Mouse (Mus musculus): ENCODE measurements around the gene Rasl12. TPM values are rescaled to one million over a fixed set of nuclear protein-coding genes. Genes with fewer than 3 reads are reported as not detected.

Gene Rasl12
- total RNA-seq (2017): not detected in 2 replicates

DNA sequence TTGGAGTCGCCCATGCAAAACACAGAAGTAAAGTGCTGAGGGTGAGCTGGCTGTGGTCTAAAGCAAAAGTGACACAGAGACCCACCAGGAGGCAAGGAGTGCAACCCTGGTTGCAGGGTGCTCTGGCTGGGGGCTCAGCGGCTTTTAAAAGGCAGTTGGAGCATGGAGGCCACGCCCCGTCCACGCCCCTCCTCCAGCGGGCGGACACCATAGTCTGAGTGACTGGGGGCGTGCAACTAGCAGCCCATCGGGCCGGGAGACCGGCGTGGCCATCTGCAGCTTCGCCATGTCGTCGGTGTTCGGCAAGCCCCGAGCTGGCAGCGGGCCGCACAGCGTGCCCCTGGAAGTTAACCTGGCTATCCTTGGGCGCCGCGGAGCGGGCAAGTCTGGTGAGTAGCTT lies at the start of gene Rasl12:
Rasl12 (plus strand) TSS at position 228 of the 400 bp plus-strand sequence.
- ATAC-seq (ENCODE audit: extremely low read depth, insufficient number of reproducible peaks, low FRiP score, poor library complexity, severe bottlenecking): no peak

DNA sequence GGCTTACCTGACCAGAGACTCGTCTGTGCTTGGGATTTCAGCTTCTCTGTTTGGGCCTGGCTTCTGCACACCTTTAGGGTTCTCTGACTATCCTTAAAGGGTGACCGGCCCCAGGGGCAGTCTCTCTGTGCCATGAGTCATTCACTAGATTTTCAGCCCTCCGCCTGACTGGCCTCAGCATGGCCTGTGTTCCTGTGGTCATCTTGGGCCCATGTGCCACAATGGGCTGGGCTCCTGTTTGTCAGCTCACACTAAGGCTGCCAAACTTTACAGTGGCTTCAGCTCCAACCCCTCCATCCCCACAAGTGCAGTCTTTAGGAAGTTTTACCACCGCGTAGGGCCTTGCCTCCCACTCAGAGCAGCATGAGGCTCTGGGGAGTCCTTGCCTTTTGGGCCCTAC lies 45.1 kb upstream of the Rasl12 start:
- ATAC-seq (ENCODE audit: extremely low read depth, insufficient number of reproducible peaks, low FRiP score, poor library complexity, severe bottlenecking): no peak

DNA sequence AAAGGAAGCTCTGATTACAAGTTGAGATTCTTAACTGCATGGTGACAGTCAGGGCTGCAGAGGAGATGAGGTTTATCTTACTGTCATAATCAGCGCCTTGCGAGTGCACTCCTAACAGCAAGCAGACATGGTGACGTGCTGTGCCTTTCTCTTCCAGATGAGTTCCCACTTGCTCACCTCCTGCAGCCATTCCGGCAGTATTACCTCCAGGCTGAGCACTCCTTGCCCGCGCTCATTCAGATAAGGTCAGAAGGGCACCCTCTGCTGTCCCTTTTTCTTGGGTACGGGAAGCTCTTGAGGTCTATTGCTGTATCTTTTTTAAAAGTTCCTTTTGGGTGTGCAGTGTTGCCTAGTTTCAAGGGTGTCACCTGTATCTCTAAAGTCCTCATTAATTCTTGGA lies 41.7 kb upstream of the Rasl12 start:
- no peak for ATAC-seq (ENCODE audit: extremely low read depth, insufficient number of reproducible peaks, low FRiP score, poor library complexity, severe bottlenecking)

DNA sequence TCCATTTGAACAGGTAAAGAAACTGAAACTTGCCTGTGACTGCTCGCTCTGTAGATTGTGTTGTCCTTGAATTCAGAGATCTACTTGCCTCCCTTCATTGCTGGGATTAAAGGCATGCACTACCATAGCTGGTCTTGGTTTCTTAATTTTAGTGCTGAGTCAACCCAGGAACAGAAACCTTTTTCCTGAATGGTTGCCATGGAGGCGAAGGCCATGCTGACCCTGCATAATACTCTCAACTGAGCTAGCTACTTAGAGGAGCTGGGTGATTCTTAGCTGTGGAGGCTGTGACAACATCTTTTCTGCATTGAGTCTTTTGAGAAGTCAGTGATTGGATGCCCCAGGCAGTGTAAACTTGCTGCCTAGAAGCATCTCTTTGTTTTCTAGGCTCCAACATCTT lies 41.3 kb upstream of the Rasl12 start:
- ATAC-seq (ENCODE audit: extremely low read depth, insufficient number of reproducible peaks, low FRiP score, poor library complexity, severe bottlenecking): no peak

DNA sequence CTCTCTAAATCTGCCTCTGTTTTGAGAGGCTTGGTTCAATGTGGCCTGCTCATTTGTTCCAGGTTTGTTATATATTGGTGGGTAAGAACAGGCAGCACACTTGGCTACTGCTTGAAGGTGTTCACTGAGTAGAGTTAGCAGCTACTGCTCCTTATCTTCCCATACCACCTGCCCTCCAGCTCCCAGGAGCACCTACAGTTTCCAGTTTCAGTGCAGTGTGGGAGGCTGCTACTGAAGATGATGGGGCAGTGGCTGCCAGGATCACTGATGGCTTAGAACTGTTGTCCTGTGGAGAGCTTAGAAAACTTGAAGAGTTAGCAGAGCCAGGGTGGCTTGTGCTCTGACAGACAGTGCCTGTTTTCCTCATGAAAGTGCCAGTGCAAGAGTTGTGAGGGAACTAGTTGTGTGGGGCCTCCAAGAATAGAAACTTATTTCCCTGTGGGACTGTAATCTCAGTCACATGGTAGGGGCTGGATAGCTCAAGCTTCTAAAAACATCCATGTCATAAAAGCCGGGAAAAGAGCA lies 39.3 kb upstream of the Rasl12 start:
- ATAC-seq (ENCODE audit: extremely low read depth, insufficient number of reproducible peaks, low FRiP score, poor library complexity, severe bottlenecking): no peak

DNA sequence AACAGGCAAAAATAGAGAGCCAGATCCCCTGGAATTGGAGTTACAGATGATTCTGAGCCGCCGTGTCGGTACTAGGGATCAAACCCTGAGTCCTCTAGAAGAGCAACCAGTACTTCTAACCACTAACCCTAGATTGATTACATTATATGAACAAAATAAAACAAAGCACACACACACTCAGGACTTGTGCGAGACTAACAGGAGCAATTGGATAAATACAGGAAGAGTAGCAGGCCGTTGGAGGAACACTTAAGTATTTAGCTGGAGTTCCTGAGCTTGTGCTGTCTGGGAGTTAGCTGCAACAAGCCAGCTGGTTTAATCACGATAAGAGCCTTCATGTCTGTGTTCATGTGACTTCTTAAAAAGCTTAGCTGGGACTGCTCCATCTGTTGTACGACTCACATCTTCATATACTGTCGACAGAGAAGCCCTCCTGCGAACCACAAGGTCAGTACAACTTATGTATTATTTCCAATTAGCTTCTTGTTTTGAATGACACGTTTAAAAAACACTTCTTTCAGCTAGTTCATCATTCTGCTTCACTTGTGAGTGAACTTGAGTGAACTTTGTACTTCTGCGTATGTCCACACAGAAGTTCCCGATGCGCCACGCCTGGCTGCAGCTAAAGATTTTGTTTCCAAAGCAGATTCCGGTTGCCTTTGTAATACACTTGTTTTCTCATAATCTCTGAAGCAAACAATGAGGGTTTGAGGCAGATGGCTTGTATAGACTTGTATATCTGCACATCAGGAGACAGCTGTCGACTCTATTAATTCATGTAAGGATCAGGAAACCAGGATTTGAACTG lies 37.5 kb upstream of the Rasl12 start, which contains the start of gene Ubap1l:
Ubap1l (plus strand) TSS at position 401 of the 808 bp plus-strand sequence.
- ATAC-seq (ENCODE audit: extremely low read depth, insufficient number of reproducible peaks, low FRiP score, poor library complexity, severe bottlenecking): no peak

DNA sequence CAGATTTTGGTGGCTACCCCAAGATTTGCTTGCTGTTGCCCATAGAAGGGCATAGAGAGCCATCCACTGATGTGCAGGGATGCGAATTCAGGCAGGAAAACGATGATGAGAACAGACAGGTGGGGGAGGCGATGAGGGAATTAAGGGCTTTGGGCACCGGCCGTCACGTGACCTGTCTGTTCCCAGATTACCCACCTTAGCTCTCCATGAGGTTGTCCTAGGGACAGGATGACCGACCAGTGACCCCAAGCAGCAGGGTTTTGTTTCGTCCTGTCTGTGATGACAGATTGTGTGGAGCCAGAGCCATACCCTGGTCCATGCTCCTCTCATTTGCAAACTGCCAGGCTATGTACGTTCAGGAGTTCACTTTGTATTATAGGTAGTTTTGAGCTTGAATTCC lies 34.6 kb upstream of the Rasl12 start:
- ATAC-seq (ENCODE audit: extremely low read depth, insufficient number of reproducible peaks, low FRiP score, poor library complexity, severe bottlenecking): no peak

DNA sequence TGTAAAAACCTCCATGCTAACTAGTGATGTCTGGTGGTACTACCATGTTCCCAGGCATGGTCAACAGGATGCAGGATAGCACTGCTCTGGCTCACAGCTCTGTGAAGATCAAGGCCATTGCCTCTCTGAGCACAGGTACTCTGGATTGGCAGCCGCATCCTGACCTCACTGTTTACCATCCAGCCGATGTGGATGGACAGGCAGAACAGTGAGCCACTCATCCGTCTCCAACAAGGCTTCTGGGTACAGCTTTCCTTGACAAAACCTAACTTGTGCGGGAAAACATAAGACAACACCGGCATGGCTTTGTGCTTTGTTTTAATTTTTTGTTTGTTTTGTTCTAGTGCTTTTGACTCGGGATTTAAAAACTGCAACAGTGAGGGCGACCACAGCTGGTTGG lies 32.6 kb upstream of the Rasl12 start:
- ATAC-seq (ENCODE audit: extremely low read depth, insufficient number of reproducible peaks, low FRiP score, poor library complexity, severe bottlenecking): no peak

DNA sequence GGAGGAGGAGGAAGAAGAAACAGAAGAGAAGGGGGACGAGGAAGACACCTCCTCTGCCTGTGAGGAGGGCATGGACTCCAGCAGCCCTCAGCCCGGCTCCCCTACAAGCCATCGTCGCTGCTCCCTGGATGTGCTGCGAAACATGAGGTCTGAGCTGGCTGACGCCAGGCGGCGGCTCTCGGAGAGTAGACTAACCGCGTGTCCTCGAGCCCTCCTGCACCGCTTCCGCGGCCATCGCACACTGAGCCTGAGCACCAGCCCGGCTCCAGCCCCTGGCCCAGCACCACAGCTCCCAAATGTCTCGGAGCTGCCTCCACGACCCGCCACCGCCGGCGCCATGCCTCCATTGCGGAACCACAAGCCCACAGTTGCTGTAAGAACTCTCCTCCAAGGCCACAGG lies 26.6 kb upstream of the Rasl12 start:
- no peak for ATAC-seq (ENCODE audit: extremely low read depth, insufficient number of reproducible peaks, low FRiP score, poor library complexity, severe bottlenecking)

DNA sequence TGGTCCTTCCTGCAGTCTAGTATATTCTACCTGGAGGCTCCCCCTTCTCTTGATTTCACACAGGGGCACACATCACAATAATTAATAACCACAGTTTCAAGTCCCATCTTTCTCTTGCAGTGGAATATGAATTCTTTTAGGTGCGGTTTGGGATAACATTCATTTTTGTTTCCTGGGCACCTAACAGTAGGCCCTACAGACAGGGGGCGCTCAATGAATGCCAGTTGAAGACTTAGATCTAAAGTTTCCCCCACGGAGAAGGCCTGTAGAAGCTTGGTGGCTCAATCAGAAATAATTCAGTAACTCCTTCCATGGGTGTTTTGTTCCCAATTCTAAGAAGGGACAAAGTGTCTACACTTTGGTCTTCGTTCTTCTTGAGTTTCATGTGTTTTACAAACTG lies 25.9 kb upstream of the Rasl12 start:
- ATAC-seq (ENCODE audit: extremely low read depth, insufficient number of reproducible peaks, low FRiP score, poor library complexity, severe bottlenecking): no peak

DNA sequence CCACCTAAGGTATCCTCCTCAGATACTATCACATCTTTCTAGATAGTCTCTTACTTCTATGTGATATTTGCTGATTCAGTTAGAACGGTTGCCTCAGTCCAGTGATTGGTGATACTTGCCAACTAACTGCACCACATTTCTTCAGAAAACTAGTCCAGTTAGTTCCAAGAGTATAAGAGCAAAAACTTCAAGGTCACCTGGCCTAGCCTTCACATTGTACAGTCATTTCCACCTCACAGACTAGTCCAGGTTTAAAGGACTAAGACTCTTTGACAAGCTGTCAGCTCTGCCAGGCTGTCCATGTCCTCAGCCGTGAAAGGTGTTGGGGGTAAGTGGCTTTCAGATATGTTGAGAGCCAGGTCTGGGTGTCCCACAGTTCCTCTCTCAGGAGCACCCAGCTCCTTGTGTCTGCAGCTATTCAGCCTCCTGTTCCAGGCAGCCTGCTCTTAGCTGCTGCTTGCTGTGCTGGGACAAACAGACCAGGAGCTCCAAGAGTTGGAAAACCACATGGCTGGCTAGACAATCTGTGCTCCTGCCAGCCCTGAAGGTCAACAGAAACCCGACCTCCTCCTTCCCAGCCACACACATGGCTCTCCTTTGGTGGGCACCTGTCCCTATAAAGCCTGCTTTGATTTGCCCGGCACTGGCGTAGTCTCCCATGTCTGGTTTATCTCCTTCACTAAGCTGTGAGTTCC lies 23.7 kb upstream of the Rasl12 start:
- no peak for ATAC-seq (ENCODE audit: extremely low read depth, insufficient number of reproducible peaks, low FRiP score, poor library complexity, severe bottlenecking)

DNA sequence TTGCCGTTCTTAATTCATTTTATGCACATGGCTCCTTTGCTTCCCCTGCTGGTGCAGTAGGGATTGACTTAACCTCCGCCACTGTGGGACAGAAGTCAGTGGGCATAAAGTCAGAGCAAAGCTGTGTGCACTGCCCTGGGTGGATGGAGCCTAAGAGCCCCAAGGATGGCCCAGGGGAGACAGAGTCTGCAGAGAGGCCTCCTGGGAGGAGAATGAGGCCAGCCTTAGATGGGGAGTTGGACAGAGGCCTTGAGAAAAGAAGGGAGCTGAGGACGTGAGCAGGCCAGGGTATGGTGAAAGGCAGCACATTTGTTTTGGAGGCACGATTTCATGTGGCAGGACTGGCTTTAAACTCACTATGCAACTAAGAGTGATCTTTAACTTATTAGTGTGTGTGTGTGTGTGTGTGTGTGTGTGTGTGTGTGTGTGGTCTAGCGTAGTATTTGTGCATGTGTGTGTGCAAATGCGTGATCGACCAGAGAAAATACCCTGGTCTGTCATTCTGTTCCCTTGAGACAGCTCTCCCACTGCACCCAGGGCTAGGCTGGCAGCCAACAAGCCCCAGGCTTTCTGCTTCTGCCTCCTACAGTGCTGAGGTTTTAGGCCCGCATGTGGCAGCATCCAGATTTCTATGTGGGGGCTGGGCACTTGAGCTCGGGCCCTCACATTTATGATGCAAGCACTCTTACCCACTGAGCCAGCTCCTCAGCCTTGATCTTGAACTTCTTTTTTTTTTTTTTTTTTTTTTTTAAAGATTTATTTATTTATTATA lies 23.0 kb upstream of the Rasl12 start:
- ATAC-seq (ENCODE audit: extremely low read depth, insufficient number of reproducible peaks, low FRiP score, poor library complexity, severe bottlenecking): no peak

DNA sequence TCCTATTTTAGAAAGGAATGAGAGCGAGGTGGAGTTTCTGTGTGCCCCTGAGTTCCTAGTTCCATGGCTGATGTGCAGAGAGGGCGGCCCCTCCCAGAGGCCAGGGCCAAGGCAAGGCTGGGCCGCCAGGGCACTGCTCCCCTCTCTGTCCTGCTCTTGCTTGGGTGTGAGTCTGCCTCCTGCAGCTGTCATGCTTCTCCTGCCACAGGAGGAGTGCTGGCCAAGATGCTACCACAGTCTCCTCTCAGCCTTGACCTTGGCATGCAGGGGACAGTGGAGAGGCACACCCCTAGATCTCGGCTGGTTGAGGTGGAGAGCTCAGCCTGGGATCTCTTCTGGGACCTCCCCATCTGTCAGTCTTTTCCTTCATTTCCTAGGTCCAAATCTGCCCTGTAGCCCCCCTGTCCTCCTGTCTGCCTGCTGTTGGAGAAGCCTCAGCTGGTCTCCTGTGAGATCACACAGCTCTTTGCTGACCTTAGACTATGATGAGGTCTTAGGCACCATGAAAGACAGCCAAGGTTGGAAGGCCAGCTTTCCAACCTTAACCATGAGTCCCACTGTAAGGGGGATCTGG lies 17.2 kb upstream of the Rasl12 start:
- no peak for ATAC-seq (ENCODE audit: extremely low read depth, insufficient number of reproducible peaks, low FRiP score, poor library complexity, severe bottlenecking)

DNA sequence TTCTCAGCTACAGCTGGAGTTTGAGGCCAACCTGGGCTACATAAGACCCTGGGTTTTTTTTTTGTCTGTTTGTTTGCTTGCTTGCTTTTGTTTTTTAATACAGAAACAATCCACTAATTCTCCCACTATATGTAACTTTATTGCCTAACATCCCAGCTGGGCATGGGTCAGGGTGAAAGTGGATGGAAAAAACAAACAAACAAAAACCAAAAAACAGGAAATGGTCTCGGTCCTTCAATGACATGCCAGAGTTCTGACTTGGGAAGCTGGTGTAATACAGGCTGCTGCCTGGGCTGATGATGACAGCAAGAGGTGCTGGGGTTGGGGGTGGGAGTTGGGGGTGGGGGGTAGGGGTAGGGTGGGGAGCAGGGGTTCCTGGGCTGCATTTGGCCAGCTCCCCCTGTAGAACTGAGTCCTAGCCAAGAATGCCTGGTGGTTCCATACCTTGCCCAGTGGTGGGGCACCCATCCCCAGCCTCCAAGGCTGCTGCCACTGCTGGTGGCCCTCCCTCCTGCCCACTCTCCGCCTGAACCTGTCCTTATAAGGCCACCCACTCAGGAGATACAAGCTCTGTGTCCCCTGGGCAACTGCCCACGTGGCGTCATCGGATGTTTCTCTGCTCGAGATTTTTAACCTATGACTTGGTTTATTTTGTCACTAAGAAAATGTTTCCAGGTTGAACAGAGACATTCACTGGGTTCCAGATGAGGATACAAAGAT lies 16.1 kb upstream of the Rasl12 start:
- ATAC-seq (ENCODE audit: extremely low read depth, insufficient number of reproducible peaks, low FRiP score, poor library complexity, severe bottlenecking): no peak

DNA sequence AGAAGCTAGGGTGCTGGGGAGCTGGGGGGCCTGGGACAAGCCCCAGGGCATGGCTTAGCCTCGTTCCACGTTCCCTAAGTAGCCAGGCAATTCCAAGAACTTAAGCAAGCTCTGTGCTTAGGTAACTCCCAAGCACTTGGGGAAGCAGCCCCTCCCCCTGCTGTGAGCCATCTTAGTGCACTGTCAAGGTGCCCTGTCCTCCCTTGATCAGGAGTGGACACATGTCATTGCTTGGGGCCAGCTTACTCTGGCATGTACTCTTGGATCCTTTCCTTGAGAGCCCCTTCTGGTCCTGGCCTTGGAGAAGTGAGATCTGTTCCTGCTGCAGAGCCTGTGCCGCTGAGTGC lies 15.6 kb upstream of the Rasl12 start:
- no peak for ATAC-seq (ENCODE audit: extremely low read depth, insufficient number of reproducible peaks, low FRiP score, poor library complexity, severe bottlenecking)

DNA sequence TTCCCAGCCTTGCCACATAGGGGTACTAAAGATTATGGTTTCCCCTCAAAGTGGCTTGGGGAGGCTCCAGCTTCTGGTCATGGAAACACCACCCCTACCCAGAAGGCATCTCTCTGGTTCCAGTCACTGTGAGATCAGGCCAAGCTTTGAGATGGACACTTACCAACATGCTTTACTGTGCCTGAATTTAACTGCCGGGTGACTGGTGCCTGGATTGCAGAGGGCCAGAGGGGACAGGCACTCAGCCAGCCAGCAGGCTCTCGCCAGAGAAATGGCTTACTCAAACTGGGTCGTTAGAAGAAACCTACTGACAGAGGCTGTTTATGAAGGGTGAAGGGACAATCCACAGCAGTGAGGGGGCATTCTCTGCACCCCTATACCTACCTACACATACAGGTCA lies 14.0 kb upstream of the Rasl12 start:
- no peak for ATAC-seq (ENCODE audit: extremely low read depth, insufficient number of reproducible peaks, low FRiP score, poor library complexity, severe bottlenecking)

DNA sequence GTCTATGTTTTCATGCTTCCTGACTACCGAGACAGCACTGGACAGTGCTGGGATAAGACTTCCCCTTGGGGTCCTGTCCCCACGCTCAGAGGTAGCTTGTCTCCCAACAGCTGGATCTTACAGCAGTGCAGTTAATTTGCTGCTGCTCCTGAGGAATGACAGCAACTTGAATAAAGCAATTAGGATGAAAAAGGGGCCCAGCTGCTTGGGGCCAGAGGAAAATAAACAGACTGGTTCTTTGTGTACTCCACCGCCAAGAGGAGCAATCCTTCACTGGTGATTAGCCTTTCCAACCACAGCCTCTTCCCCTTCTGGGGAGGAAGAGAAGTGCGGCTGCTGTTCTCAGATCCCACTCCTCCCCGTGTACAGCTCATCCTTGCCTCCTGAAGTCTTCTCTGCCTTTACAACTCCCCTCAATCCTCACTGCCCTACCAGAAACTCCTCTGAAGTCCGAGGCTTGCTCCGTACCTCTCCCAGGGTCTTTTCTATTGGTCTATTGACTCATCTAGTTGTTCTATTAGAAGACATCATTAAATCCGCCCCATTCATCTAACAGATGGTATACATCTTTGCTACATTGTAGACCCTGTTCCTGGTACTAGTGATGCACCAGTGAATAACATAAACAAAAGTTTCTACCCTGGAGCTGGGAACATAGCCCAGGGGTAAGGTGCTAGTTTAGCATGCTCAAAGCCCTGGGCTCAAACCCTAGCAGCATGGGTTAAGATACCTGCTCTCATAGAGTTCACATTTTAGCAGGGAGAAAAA lies 11.7 kb upstream of the Rasl12 start:
- no peak for ATAC-seq (ENCODE audit: extremely low read depth, insufficient number of reproducible peaks, low FRiP score, poor library complexity, severe bottlenecking)

Data from neutrophil, adult 5-6 weeks (primary cell).